Mouse (Mus musculus) cerebellum, adult 2 months (tissue): ENCODE measurements at regions not wholly inside any gene's neighbourhood (a gene's known extent, or its start where the extent isn't known, plus 50 kb on each side); places are given as distances from the start of the nearest gene placed in this dataset.

ENCODE experiments used
- CTCF ChIP-seq: fragments of 200-500 bp; IDR thresholded peaks from 2 replicates; pipeline ENCODE4 v1.5.1; 2011; ENCODE audit warnings: low read depth, mild to moderate bottlenecking, control low read depth, low read length, moderate library complexity, borderline replicate concordance; ENCODE audit not compliant: insufficient read depth
- POLR2A ChIP-seq: fragments of 200-500 bp; IDR thresholded peaks from 2 replicates; pipeline ENCODE4 v1.6.1; 2011; ENCODE audit warnings: low read length, control low read depth, borderline replicate concordance; ENCODE audit not compliant: insufficient read depth

- TF ChIP-seq POLR2A, result no peak
- TF ChIP-seq CTCF, result no peak
Measured at GRCm38 (mm10) chr12:117415146-117415545, 101.1 kb upstream of the Rapgef5 start.
